Mouse (Mus musculus) embryo, embryonic 10 days (tissue): Measurements from ENCODE around the gene Wfdc1.

ENCODE experiments used
- DNase-seq: peaks from one replicate; pipeline ENCODE4 v3.0.0-alpha.2; 2015; ENCODE audit warnings: low spot score

Gene Wfdc1

DNA sequence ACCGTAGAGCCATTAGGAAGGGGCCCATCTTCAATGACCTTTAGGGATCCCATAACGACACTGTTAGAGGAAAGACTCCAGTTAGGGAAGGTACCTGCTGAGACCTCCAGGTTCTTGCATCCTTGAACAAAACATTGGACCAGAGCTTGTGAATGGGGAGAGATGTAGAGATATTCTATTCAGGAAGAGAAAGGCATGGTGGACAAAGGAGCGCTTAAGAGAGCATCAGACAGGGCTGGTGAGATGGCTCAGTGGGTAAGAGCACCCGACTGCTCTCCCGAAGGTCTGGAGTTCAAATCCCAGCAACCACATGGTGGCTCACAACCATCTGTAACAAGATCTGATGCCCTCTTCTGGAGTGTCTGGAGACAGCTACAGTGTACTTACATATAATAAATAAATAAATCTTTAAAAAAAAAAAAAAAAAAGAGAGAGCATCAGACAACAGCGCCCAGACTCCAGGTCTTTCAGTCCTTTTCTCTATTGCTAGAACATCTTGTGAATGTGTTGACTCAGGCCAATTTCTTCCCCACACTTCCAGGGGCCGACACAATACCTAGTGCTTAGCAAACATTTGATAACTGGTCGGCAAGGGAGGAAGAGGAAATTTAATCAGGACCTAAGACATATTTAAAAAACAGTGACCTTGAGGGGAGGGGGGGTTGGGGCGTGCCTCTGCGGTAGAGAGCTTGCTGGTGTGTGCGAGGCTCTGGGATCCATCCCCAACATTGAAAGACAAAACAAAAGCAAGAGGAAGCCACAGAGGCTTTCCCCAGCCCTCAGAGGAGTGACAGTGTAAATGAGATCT is 71.1 kb downstream of the Wfdc1 start:
- DNase-seq: no peak
